Mouse (Mus musculus): Measurements from ENCODE around the gene Cbwd1.

Gene Cbwd1

GRCm38 (mm10) chr19:24961172-24961962 is at the start of gene Cbwd1:
TSS of gene Cbwd1 (minus strand) at chr19:24961610.
- peak; percentile 96 to 97 for DNase-seq

GRCm38 (mm10) chr19:25008509-25008908 is 47.1 kb upstream of the Cbwd1 start:
- no peak for DNase-seq

GRCm38 (mm10) chr19:25006686-25007085 is 45.3 kb upstream of the Cbwd1 start:
- DNase-seq: no peak

GRCm38 (mm10) chr19:25003810-25004209 is 42.4 kb upstream of the Cbwd1 start:
- no peak for DNase-seq

- no peak for DNase-seq
Measured at GRCm38 (mm10) chr19:25002828-25003227, 41.4 kb upstream of the Cbwd1 start.

GRCm38 (mm10) chr19:25002032-25002431 is 40.6 kb upstream of the Cbwd1 start:
- no peak for DNase-seq

GRCm38 (mm10) chr19:25000153-25000552 is 38.7 kb upstream of the Cbwd1 start:
- no peak for DNase-seq

GRCm38 (mm10) chr19:24999201-24999886 is 37.9 kb upstream of the Cbwd1 start, which contains the start of gene Dock8:
TSS of gene Dock8 (plus strand) at chr19:24999534.
- DNase-seq: peak; percentile 48 to 53

GRCm38 (mm10) chr19:24998561-24998960 is 37.2 kb upstream of the Cbwd1 start:
- DNase-seq: no peak

- DNase-seq: no peak
Measured at GRCm38 (mm10) chr19:24996815-24997704, 35.6 kb upstream of the Cbwd1 start.

- no peak for DNase-seq
Measured at GRCm38 (mm10) chr19:24994900-24995299, 33.5 kb upstream of the Cbwd1 start.

GRCm38 (mm10) chr19:24993526-24993925 is 32.1 kb upstream of the Cbwd1 start:
- DNase-seq: no peak

- DNase-seq: peak; percentile 47 to 74
Measured at GRCm38 (mm10) chr19:24990138-24990822, 28.9 kb upstream of the Cbwd1 start.

GRCm38 (mm10) chr19:24988831-24989230 is 27.4 kb upstream of the Cbwd1 start:
- DNase-seq: no peak

GRCm38 (mm10) chr19:24987355-24987754 is 25.9 kb upstream of the Cbwd1 start:
- no peak for DNase-seq

- no peak for DNase-seq
Measured at GRCm38 (mm10) chr19:24985045-24985444, 23.6 kb upstream of the Cbwd1 start.

GRCm38 (mm10) chr19:24983857-24984498 is 22.6 kb upstream of the Cbwd1 start:
- no peak for DNase-seq

GRCm38 (mm10) chr19:24983050-24983449 is 21.6 kb upstream of the Cbwd1 start:
- DNase-seq: no peak

GRCm38 (mm10) chr19:24981294-24981693 is 19.9 kb upstream of the Cbwd1 start:
- DNase-seq: no peak

GRCm38 (mm10) chr19:24978852-24979842 is 17.7 kb upstream of the Cbwd1 start:
- no peak for DNase-seq

GRCm38 (mm10) chr19:24977991-24978390 is 16.6 kb upstream of the Cbwd1 start:
- no peak for DNase-seq

All from thymus, adult 18-20 months (tissue).